Mouse (Mus musculus): ENCODE measurements around the gene Irgq. TPM values are rescaled to one million over a fixed set of nuclear protein-coding genes. Genes with fewer than 3 reads are reported as not detected.
"Not testable (repeated sequence)": the region's sequence is repeated elsewhere in the genome, so short reads cannot be mapped to it uniquely, and the experiment has no call there.

Irgq gene
- 9.0 TPM in 2 replicates for polyA plus RNA-seq (2016; fragmentation: Nextera tagmentation; extraction: Ambion mirVana)

DNA sequence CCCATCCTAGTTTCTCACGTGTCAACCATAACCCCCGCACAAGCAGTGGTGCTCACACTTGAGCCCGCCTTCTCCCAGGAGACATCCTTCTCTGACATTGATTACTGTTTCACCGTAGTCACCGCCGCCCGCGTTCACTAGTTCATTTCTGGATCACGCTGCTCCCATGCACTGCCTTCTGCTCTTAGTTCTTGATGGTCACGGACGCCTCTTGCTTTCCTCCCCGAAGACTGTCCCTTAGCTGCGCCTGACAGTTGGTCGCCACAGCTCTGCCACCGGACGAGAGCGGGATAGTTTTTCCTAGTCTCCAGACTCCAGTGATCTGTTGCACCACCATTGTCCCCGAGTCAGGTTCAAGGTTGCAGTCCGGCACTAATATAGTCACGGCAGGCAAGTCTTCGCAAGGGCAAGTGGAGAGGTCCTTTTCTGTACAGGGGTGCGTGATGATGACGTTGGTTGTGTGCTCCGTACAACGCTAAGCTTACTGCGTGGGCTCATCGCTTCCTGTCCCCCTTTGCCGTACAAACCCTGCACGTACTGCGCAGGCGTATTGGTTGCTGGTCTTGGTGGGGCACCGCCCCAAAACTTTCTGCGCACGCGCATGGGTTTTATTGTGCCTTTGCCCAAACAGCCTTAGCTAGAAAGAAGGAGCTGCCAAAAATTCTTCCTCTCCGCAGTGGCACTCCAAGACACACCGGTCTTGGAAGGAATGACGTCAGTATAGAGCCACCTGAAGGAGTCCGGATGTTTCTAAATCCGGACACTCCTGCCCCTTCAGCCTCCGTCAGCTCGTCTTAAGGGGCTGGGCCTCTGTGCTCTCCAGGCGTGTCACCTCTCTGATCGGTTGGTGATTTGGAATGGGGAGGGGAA lies at the start of gene Irgq:
Gene Irgq (plus strand): TSS at position 628 of the 870 bp plus-strand sequence.
- peak; percentile 96 for ATAC-seq (ENCODE audit: insufficient number of reproducible peaks, low FRiP score)
- Histone ChIP-seq H3K27ac (ENCODE audit: poor library complexity, severe bottlenecking) (peak within 1 kb of the TSS; percentile 88), H3K27me3 (replicated peaks) (peaks cover 14% of the 10 kb centered on the region), H3K4me1 (replicated peaks) (peaks cover 22% of the 10 kb centered on the region), H3K9me3 (replicated peaks) (no peaks in the 10 kb centered on the region), H3K9ac (peak within 1 kb of the TSS; percentile 91), H3K4me3 (peak within 1 kb of the TSS; percentile 62), H3K4me2 (peak within 1 kb of the TSS; percentile 92), H3K36me3 (peaks cover 26% of the 10 kb centered on the region)
- WGBS: under 1% methylated on average over 44 of the region's 44 CpGs

DNA sequence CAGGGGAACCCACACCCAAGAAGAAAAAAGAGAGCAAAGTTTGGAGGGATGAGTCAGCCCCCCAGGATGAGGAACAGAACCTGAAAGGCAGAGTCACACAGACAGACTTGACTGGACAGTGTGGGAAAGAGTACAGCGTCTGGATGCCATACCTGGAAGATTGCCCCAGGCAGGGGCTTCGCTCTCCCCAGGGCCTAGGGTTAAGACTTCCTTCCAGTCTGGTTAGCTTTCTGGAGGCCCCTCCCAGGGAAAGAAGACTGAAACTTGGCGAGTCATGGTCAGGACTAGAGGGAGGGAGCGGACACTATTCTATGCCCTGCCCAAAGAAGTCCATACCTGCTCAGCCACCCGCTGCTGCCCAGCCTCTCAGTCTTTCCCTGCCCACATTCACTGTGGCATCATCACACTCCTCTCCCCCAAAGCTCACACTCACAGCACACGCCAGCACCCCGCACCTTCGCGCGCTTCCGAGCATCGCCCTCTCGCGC lies 49.5 kb upstream of the Irgq start:
- Histone ChIP-seq H3K27ac (ENCODE audit: poor library complexity, severe bottlenecking) (no peak overlapping the region), H3K9me3 (replicated peaks) (0 out of 2 replicates have a peak, but pooled peaks cover 5% of the 10 kb centered on the region), H3K27me3 (replicated peaks) (peaks cover 77% of the 10 kb centered on the region), H3K9ac (peak overlapping the region; percentile 81), H3K4me3 (peak overlapping the region; percentile 70), H3K4me1 (replicated peaks) (peaks cover 8% of the 10 kb centered on the region), H3K36me3 (no peaks in the 10 kb centered on the region), H3K4me2 (peak overlapping the region; percentile 99)
- WGBS: 16% methylated on average over 14 of the region's 14 CpGs
- peak; percentile 27; the same call in 1 of the 2 replicates for ATAC-seq (ENCODE audit: insufficient number of reproducible peaks, low FRiP score)

DNA sequence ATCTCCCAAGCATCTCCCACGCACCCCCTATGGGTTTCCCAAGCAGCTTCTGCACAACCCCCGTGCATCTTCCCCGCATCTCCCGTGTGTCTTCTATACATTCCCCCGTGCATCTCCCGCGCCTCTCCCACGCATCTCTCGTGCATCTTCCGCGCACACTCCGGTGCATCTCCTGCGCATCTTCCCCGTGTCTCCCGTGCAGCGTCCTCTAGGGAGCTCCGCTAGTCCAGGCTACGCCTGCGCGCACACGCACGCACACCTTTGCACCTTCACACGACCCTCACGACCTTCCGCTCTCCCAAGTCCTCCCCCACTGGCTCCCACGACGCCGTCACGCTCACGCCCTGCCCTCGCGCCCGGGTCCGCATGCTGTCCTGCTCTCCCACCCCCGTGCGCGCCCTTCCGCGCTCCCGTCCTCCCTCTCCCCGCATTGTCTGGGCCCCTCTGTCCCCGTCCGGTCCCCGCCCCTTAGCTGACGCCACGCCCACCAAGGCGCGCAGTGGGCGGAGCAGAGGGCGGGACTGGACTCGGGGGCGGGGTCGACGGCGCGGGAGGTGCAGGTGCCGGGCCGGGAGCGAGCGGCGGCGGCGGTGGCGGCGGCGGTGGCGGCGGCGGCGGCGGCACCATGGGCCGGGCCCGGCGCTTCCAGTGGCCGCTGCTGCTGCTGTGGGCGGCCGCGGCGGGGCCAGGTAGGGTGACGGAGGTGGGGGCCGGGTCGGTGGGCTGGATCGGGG lies 48.8 kb upstream of the Irgq start, which contains the start of gene Cadm4:
Gene Cadm4 (plus strand): TSS at position 550 of the 734 bp plus-strand sequence.
- Histone ChIP-seq H3K4me2 (peak within 1 kb of the TSS; percentile 99), H3K27me3 (replicated peaks) (peaks cover 83% of the 10 kb centered on the region)
- ATAC-seq (ENCODE audit: insufficient number of reproducible peaks, low FRiP score): peak; percentile 82

DNA sequence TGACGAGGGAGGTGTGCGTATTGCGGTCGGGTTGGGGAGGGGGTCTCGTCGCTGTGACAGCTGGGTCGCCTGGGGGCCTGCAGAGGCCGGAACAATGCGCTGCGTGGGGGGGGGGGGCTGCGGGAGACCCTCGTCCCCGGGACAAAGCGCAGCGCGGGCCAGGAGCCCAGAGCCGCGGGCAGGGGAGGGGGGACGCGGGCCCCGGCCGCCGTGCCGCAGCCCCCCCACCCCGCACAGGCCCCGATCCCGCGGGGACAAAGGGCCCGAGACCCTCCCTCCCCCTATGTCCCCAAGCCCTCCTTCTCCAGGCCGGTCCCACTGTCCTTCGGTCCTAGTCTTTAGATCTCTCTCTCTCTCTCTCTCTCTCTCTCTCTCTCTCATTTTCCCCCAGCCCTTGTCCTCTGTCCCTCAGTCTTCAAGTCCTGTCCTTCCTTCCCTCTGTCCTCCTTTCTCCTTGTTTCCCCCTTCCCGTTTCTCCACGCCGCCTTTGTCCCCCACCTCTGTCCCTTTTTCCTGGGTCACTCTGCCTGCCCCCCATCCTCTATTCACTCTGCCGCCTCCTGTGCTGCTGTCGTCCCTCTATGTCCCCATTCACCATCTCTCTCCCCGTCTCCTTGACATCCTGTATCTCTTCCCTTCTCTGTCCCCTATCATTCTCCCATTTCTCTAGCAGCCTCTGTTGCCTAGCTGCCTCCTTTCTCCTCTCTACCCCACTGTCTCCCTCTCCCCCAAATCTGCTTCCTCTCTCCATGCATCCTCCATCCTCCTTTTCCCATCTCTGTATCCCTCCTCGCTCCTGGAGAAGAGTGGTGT lies 48.1 kb upstream of the Irgq start:
- H3K36me3 ChIP-seq: no peaks in the 10 kb centered on the region
- WGBS: 7% methylated on average over 7 of the region's 38 CpGs
- no peak overlapping the region for H3K27ac ChIP-seq (ENCODE audit: poor library complexity, severe bottlenecking)
- ATAC-seq (ENCODE audit: insufficient number of reproducible peaks, low FRiP score): peak; percentile 35; the same call in 1 of the 2 replicates
- H3K4me3 ChIP-seq: peak overlapping the region; percentile 70
- H3K27me3 ChIP-seq (replicated peaks): peaks cover 85% of the 10 kb centered on the region
- H3K4me2 ChIP-seq: peak overlapping the region; percentile 99
- peaks cover 8% of the 10 kb centered on the region for H3K4me1 ChIP-seq (replicated peaks)
- H3K9ac ChIP-seq: peak overlapping the region; percentile 81
- H3K9me3 ChIP-seq (replicated peaks): 0 out of 2 replicates have a peak, but pooled peaks cover 5% of the 10 kb centered on the region

More for the DNA sequence above, 48.8 kb upstream of the Irgq start, which contains the start of gene Cadm4:
- Histone ChIP-seq H3K9ac (peak within 1 kb of the TSS; percentile 81), H3K27ac (ENCODE audit: poor library complexity, severe bottlenecking) (no peak within 1 kb of the TSS), H3K36me3 (no peaks in the 10 kb centered on the region), H3K9me3 (replicated peaks) (0 out of 2 replicates have a peak, but pooled peaks cover 5% of the 10 kb centered on the region), H3K4me1 (replicated peaks) (peaks cover 8% of the 10 kb centered on the region), H3K4me3 (peak within 1 kb of the TSS; percentile 70)
- under 1% methylated on average over 79 of the region's 83 CpGs for WGBS

DNA sequence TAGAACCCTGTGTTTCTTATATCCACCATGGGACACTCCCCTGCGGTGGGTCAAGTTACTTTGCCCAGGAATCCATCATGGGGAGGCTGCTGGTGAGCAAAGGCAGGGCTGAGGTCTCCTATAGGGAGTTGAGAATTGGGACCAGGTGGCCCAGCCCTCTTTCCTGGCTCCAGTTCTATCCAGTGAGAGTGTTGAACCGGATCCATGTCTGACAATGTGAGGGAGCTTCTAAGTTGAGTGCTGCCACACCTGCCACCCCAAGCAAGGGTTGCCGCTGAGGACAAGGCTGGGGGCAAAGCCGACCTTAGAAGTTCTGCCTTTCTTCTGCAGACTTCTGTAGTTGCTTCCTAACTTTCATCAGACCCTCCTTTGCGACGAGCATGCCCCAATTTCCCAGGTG lies 47.2 kb upstream of the Irgq start:
- 48% methylated on average over 6 of the region's 6 CpGs for whole genome bisulfite sequencing
- not testable (repeated sequence) for H3K4me2 ChIP-seq; H3K4me3 ChIP-seq; H3K9ac ChIP-seq; H3K4me1 ChIP-seq (replicated peaks); H3K36me3 ChIP-seq; H3K27ac ChIP-seq (ENCODE audit: poor library complexity, severe bottlenecking); H3K9me3 ChIP-seq (replicated peaks); ATAC-seq (ENCODE audit: insufficient number of reproducible peaks, low FRiP score)
- peaks cover 84% of the 10 kb centered on the region for H3K27me3 ChIP-seq (replicated peaks)

DNA sequence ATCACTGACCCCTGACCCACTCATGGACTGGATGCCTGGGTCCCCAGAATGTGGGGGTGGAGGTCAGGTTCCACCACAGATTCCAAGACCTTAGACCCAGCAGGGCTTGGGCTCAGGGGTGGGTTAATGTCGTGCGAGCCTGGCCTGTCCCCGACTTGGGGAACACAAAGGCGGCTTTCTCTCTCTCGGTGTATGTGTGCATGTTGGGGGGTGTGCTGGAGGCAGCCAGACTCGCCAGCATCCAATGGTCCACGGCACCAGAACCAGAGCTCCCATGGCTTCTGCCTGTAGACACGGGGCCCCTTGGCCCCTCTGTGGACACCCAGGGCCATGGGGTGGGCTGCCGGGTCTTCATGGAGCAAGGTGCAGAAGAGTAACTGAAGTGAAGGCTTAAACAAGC lies 45.0 kb upstream of the Irgq start:
- ATAC-seq (ENCODE audit: insufficient number of reproducible peaks, low FRiP score): no peak
- Histone ChIP-seq H3K4me2 (no peak overlapping the region), H3K4me1 (replicated peaks) (peaks cover 8% of the 10 kb centered on the region), H3K9ac (no peak overlapping the region), H3K27me3 (replicated peaks) (peaks cover 63% of the 10 kb centered on the region), H3K27ac (ENCODE audit: poor library complexity, severe bottlenecking) (no peak overlapping the region), H3K36me3 (no peaks in the 10 kb centered on the region), H3K9me3 (replicated peaks) (no peaks in the 10 kb centered on the region), H3K4me3 (no peak overlapping the region)
- WGBS: 69% methylated on average over 9 of the region's 9 CpGs

GRCm38 (mm10) chr7:24486654-24487130 lies 43.8 kb upstream of the Irgq start:
- Histone ChIP-seq H3K9me3 (replicated peaks) (no peaks in the 10 kb centered on the region), H3K36me3 (no peaks in the 10 kb centered on the region), H3K27me3 (replicated peaks) (peaks cover 51% of the 10 kb centered on the region), H3K9ac (no peak overlapping the region), H3K4me1 (replicated peaks) (peaks cover under 1% of the 10 kb centered on the region), H3K4me2 (no peak overlapping the region), H3K27ac (ENCODE audit: poor library complexity, severe bottlenecking) (no peak overlapping the region), H3K4me3 (no peak overlapping the region)
- ATAC-seq (ENCODE audit: insufficient number of reproducible peaks, low FRiP score): no peak
- 55% methylated on average over 9 of the region's 9 CpGs for WGBS

DNA sequence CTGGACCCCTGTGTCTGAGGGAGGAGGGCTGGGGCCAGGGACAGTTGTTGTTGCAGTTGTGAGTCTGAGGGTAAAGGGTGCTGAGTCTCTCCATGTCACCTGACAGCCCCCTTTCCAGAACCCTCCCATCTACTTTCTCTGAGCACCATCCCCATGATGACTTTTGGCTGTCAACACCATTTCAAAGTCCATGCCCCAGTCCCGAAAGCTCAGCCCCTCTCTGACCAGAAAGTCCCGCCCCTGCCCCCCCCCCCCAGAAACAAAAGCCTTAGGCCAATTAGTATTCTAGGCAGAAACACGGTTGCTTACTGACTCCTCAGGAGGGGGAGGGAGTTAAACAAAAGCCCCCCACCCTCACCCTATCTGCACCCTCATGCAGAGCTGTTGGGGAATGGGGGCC lies 43.1 kb upstream of the Irgq start:
- H3K4me1 ChIP-seq (replicated peaks): no peaks in the 10 kb centered on the region
- H3K27me3 ChIP-seq (replicated peaks): peaks cover 44% of the 10 kb centered on the region
- no peaks in the 10 kb centered on the region for H3K9me3 ChIP-seq (replicated peaks)
- 33% methylated on average over 3 of the region's 3 CpGs for WGBS
- no peak for ATAC-seq (ENCODE audit: insufficient number of reproducible peaks, low FRiP score)
- no peak overlapping the region for H3K27ac ChIP-seq (ENCODE audit: poor library complexity, severe bottlenecking)
- no peak overlapping the region for H3K4me3 ChIP-seq
- no peak overlapping the region for H3K4me2 ChIP-seq
- H3K9ac ChIP-seq: no peak overlapping the region
- no peaks in the 10 kb centered on the region for H3K36me3 ChIP-seq

DNA sequence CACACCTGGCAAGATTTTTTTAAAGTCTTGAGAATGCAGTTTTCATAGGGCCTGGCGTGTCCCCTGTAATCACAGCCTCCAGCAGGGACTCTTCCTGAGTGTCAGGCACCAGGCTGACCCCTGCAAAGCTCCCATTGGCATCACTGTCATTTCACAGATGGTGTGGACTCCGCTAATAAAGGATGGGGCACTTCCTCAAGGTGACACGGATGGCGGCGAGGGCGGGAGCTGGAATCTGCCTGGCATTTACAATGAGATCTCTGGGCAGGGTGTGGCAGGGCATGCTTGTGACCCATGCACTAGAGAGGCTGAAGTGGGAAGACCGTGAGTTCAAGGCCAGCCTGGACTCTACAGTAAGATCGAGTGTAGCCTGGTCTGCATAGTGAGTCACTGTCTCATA lies 42.2 kb upstream of the Irgq start:
- H3K4me2 ChIP-seq: no peak overlapping the region
- H3K36me3 ChIP-seq: no peaks in the 10 kb centered on the region
- no peak overlapping the region for H3K4me3 ChIP-seq
- H3K27ac ChIP-seq (ENCODE audit: poor library complexity, severe bottlenecking): no peak overlapping the region
- 81% methylated on average over 8 of the region's 8 CpGs for WGBS
- no peaks in the 10 kb centered on the region for H3K9me3 ChIP-seq (replicated peaks)
- ATAC-seq (ENCODE audit: insufficient number of reproducible peaks, low FRiP score): no peak
- no peaks in the 10 kb centered on the region for H3K4me1 ChIP-seq (replicated peaks)
- no peak overlapping the region for H3K9ac ChIP-seq
- peaks cover 35% of the 10 kb centered on the region for H3K27me3 ChIP-seq (replicated peaks)

GRCm38 (mm10) chr7:24499856-24500577 lies 30.5 kb upstream of the Irgq start:
- WGBS: 9% methylated on average over 43 of the region's 43 CpGs
- no peak for ATAC-seq (ENCODE audit: insufficient number of reproducible peaks, low FRiP score)
- Histone ChIP-seq H3K4me1 (replicated peaks) (peaks cover 23% of the 10 kb centered on the region), H3K4me3 (peak overlapping the region; percentile 45), H3K9ac (no peak overlapping the region), H3K27me3 (replicated peaks) (peaks cover 71% of the 10 kb centered on the region), H3K36me3 (no peaks in the 10 kb centered on the region), H3K27ac (ENCODE audit: poor library complexity, severe bottlenecking) (no peak overlapping the region), H3K4me2 (peak overlapping the region; percentile 70), H3K9me3 (replicated peaks) (peaks cover 11% of the 10 kb centered on the region)

Measured in heart, embryonic 12.5 days (tissue).